Mouse (Mus musculus): ENCODE results near the gene Klhdc8a.
"Not testable (repeated sequence)": the region's sequence is repeated elsewhere in the genome, so short reads cannot be mapped to it uniquely, and the experiment has no call there.

The Klhdc8a gene

GRCm38 (mm10) chr1:132298425-132298800, at the start of gene Klhdc8a:
Gene Klhdc8a, plus strand, starts transcription at chr1:132298626.
- peak; percentile 74 for DNase-seq

- no peak for DNase-seq
Measured at GRCm38 (mm10) chr1:132254467-132254866, 44.0 kb upstream of the Klhdc8a start.

- DNase-seq = peak; percentile 57
Measured at GRCm38 (mm10) chr1:132260331-132260730, 38.1 kb upstream of the Klhdc8a start.

- peak; percentile 53 for DNase-seq
Measured at GRCm38 (mm10) chr1:132261058-132261457, 37.4 kb upstream of the Klhdc8a start.

- DNase-seq = no peak
Measured at GRCm38 (mm10) chr1:132263618-132264017, 34.8 kb upstream of the Klhdc8a start.

GRCm38 (mm10) chr1:132264577-132264976, 33.8 kb upstream of the Klhdc8a start:
- DNase-seq = no peak

GRCm38 (mm10) chr1:132265211-132265859, 33.1 kb upstream of the Klhdc8a start:
- peak; percentile 75 for DNase-seq

- no peak for DNase-seq
Measured at GRCm38 (mm10) chr1:132265936-132266335, 32.5 kb upstream of the Klhdc8a start.

GRCm38 (mm10) chr1:132266791-132267557, 31.5 kb upstream of the Klhdc8a start:
- peak; percentile 89 for DNase-seq

GRCm38 (mm10) chr1:132267959-132268358, 30.5 kb upstream of the Klhdc8a start:
- no peak for DNase-seq

GRCm38 (mm10) chr1:132268418-132269060, 29.9 kb upstream of the Klhdc8a start:
- DNase-seq = no peak

- DNase-seq = no peak
Measured at GRCm38 (mm10) chr1:132271237-132271636, 27.2 kb upstream of the Klhdc8a start.

GRCm38 (mm10) chr1:132276694-132277093, 21.7 kb upstream of the Klhdc8a start:
- no peak for DNase-seq

- DNase-seq = no peak
Measured at GRCm38 (mm10) chr1:132277124-132277523, 21.3 kb upstream of the Klhdc8a start.

GRCm38 (mm10) chr1:132280636-132281035, 17.8 kb upstream of the Klhdc8a start:
- DNase-seq = not testable (repeated sequence)

GRCm38 (mm10) chr1:132281523-132282176, 16.8 kb upstream of the Klhdc8a start:
- DNase-seq = no peak

GRCm38 (mm10) chr1:132282177-132282536, 16.3 kb upstream of the Klhdc8a start:
- no peak for DNase-seq

- no peak for DNase-seq
Measured at GRCm38 (mm10) chr1:132283018-132283417, 15.4 kb upstream of the Klhdc8a start.

- DNase-seq = peak; percentile 44
Measured at GRCm38 (mm10) chr1:132286735-132287134, 11.7 kb upstream of the Klhdc8a start.

- DNase-seq = no peak
Measured at GRCm38 (mm10) chr1:132287445-132287844, 11.0 kb upstream of the Klhdc8a start.

GRCm38 (mm10) chr1:132287991-132288451, 10.4 kb upstream of the Klhdc8a start:
- no peak for DNase-seq

- no peak for DNase-seq
Measured at GRCm38 (mm10) chr1:132289965-132290364, 8.5 kb upstream of the Klhdc8a start.
